Mouse (Mus musculus): ENCODE results near the gene Xpo5. TPM values are rescaled to one million over a fixed set of nuclear protein-coding genes. Genes with fewer than 3 reads are reported as not detected.

Gene Xpo5
- polyA plus RNA-seq, 1 experiment from 2014 or later = 43.4 TPM

DNA sequence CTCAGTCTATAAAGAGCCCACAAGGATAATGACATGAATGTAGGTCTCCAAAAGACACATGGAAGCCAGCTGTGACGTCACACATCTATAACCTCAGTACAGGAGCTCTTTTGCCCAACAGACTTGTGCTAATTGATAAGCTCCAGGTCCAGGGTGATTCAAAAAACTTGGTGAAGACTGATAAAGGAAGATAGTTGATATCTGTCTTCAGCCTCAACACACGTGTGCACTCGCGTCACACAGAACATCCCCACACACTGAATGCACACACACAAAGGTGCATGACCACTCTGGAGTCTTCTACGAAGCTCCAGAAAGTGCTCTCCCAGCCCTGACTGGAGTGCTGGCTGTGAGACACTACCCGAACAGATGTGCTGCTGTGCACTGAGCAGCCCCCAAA, 34.5 kb downstream of the Xpo5 start:
- Histone ChIP-seq H3K36me3 (replicated peaks; ENCODE audit: control insufficient read depth, insufficient read depth) (peaks cover 90% of the 10 kb centered on the region), H3K4me1 (replicated peaks; ENCODE audit: control insufficient read depth, insufficient read depth, low read length) (no peaks in the 10 kb centered on the region), H3K4me2 (replicated peaks) (no peak overlapping the region), H3K9me3 (ENCODE audit: control insufficient read depth, low read length) (no peaks in the 10 kb centered on the region), H3K9ac (no peak overlapping the region), H3K27ac (no peak overlapping the region), H3K27me3 (ENCODE audit: control insufficient read depth, insufficient read depth, low read length) (no peaks in the 10 kb centered on the region), H3K4me3 (replicated peaks; ENCODE audit: low read length) (no peak overlapping the region)
- DNase-seq (ENCODE audit: low spot score) (no peak), ATAC-seq (ENCODE audit: low FRiP score) (no peak)
- 94% methylated on average over 6 of the region's 6 CpGs for WGBS

DNA sequence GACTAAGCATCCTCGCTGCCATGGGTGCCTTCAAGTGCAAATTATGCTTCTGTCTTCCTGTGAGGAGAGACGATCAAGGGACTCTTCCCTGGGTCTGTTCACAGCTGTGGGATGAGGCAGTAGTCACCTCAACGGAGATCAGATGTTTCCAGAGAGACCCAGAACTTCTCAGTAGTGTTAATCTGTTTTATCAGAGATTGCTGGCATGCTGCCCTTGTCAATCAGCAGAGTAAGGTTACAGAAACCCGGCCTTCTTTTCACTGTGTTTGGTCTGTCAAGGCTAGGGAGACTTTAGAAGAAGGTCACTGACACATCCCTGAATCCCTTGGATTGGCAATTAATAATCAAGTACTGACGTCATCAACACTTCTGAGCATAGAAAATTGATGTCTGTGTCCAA, 34.9 kb downstream of the Xpo5 start:
- H3K4me1 ChIP-seq (replicated peaks; ENCODE audit: control insufficient read depth, insufficient read depth, low read length) = no peaks in the 10 kb centered on the region
- ATAC-seq (ENCODE audit: low FRiP score) (no peak), DNase-seq (ENCODE audit: low spot score) (no peak)

DNA sequence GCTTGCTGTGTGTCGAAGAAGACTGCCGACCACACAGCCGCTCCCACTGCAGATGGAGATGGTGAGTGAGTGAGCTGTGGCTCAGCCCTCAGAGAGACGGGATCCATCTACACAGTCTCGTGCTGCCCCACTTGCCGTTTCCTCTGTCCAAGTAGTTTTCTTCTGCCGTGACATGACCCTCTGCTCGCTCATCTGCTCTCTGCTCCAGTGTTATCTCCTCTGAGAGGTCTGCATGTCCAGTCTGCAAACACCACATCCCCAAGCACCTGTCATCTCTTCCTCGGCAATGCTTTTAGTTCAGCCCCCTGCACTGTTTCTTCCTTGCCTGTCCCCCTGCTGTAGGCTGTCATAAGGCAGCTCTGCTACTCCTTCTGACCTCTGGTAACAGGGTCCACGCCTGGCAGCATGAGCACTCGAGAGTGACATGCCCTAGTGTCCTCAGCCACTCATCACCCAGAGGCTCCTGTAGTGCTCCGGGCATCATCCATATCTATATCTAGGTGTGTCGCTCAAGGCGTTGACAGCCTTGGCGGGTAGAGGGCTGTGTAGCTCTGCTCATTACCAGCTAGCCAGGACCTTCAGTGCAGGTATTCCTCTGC, 37.0 kb downstream of the Xpo5 start:
- Histone ChIP-seq H3K27ac (no peak overlapping the region), H3K4me1 (replicated peaks; ENCODE audit: control insufficient read depth, insufficient read depth, low read length) (no peaks in the 10 kb centered on the region), H3K9ac (no peak overlapping the region), H3K36me3 (replicated peaks; ENCODE audit: control insufficient read depth, insufficient read depth) (peaks cover 90% of the 10 kb centered on the region), H3K27me3 (ENCODE audit: control insufficient read depth, insufficient read depth, low read length) (no peaks in the 10 kb centered on the region), H3K4me2 (replicated peaks) (no peak overlapping the region), H3K4me3 (replicated peaks; ENCODE audit: low read length) (no peak overlapping the region), H3K9me3 (ENCODE audit: control insufficient read depth, low read length) (no peaks in the 10 kb centered on the region)
- 95% methylated on average over 15 of the region's 15 CpGs for WGBS
- no peak for ATAC-seq (ENCODE audit: low FRiP score)
- DNase-seq (ENCODE audit: low spot score) = no peak

More for the DNA sequence above, 34.9 kb downstream of the Xpo5 start:
- H3K27ac ChIP-seq = no peak overlapping the region
- peaks cover 90% of the 10 kb centered on the region for H3K36me3 ChIP-seq (replicated peaks; ENCODE audit: control insufficient read depth, insufficient read depth)
- no peak overlapping the region for H3K4me3 ChIP-seq (replicated peaks; ENCODE audit: low read length)
- 86% methylated on average over 5 of the region's 5 CpGs for WGBS
- no peak overlapping the region for H3K4me2 ChIP-seq (replicated peaks)
- H3K27me3 ChIP-seq (ENCODE audit: control insufficient read depth, insufficient read depth, low read length) = no peaks in the 10 kb centered on the region
- no peak overlapping the region for H3K9ac ChIP-seq
- H3K9me3 ChIP-seq (ENCODE audit: control insufficient read depth, low read length) = no peaks in the 10 kb centered on the region

DNA sequence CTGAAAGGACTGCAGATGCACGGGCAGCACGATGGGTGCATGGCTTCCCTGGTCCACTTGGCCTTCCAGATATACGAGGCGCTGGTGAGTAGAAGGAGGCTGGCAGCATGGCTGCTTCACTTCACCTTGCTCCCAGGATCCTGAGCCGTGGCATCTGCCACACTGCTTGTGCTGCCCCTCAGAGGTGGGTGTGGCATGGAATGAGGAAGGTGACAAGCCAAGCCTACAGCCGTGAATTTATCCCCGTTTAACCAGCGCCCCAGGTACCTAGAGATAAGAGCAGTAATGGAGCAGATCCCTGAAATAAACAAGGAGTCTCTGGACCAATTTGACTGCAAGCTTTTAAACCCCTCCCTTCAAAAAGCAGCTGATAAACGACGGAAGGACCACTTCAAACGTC, 38.9 kb downstream of the Xpo5 start:
- Histone ChIP-seq H3K4me3 (replicated peaks; ENCODE audit: low read length) (no peak overlapping the region), H3K4me1 (replicated peaks; ENCODE audit: control insufficient read depth, insufficient read depth, low read length) (peaks cover 2% of the 10 kb centered on the region; the same call in 1 of the 2 replicates), H3K27me3 (ENCODE audit: control insufficient read depth, insufficient read depth, low read length) (no peaks in the 10 kb centered on the region), H3K9me3 (ENCODE audit: control insufficient read depth, low read length) (no peaks in the 10 kb centered on the region), H3K9ac (no peak overlapping the region), H3K4me2 (replicated peaks) (no peak overlapping the region), H3K36me3 (replicated peaks; ENCODE audit: control insufficient read depth, insufficient read depth) (peaks cover 98% of the 10 kb centered on the region), H3K27ac (no peak overlapping the region)
- no peak for ATAC-seq (ENCODE audit: low FRiP score)
- 83% methylated on average over 11 of the region's 11 CpGs for WGBS
- no peak for DNase-seq (ENCODE audit: low spot score)

DNA sequence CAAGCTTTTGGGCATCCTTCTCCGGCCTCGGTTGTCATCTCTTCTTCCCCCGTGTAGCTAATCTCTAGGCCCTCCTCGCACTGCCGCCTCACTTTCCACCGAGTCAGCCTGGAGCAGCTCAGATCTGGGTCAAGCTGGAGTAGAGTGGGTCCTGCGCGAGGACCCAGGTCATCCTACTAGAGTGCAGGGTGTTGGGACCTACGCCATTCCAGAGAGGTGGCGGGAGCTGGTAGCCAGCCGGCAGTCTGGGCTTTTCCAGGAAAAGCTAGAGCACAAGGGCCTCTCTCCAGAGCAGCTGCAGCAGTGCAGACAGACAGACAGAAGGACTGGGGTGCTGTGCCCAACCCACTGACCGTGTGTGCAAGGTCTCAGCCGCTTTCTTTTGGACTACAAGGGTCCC, 39.7 kb downstream of the Xpo5 start:
- Histone ChIP-seq H3K36me3 (replicated peaks; ENCODE audit: control insufficient read depth, insufficient read depth) (peaks cover 92% of the 10 kb centered on the region), H3K4me1 (replicated peaks; ENCODE audit: control insufficient read depth, insufficient read depth, low read length) (peaks cover 10% of the 10 kb centered on the region), H3K4me2 (replicated peaks) (no peak overlapping the region), H3K4me3 (replicated peaks; ENCODE audit: low read length) (no peak overlapping the region), H3K9me3 (ENCODE audit: control insufficient read depth, low read length) (no peaks in the 10 kb centered on the region), H3K9ac (no peak overlapping the region), H3K27me3 (ENCODE audit: control insufficient read depth, insufficient read depth, low read length) (no peaks in the 10 kb centered on the region), H3K27ac (no peak overlapping the region)
- whole genome bisulfite sequencing = 93% methylated on average over 13 of the region's 13 CpGs
- no peak for DNase-seq (ENCODE audit: low spot score)
- ATAC-seq (ENCODE audit: low FRiP score) = no peak

DNA sequence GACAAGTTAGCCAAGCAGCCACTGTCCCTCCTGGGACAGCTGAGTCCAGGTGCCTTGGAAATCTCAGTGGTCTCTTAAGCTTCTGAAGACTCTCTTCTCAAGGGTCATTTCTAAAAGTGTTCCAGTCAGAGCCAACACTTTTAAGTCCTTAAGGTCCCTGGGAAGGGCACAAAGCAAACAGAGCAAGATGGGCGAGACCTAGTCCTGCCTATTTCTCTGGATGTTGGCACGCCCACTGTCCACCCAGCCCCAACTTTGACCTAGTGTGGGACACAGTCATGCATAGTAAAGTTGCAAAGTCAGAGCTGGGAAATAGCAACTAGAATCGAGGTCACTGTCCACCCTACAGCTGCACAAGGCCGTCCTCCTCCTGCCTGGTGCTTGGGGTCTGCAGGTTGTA, 40.4 kb downstream of the Xpo5 start:
- Histone ChIP-seq H3K4me1 (replicated peaks; ENCODE audit: control insufficient read depth, insufficient read depth, low read length) (peaks cover 10% of the 10 kb centered on the region), H3K4me3 (replicated peaks; ENCODE audit: low read length) (no peak overlapping the region), H3K9me3 (ENCODE audit: control insufficient read depth, low read length) (no peaks in the 10 kb centered on the region), H3K9ac (no peak overlapping the region), H3K36me3 (replicated peaks; ENCODE audit: control insufficient read depth, insufficient read depth) (peaks cover 85% of the 10 kb centered on the region), H3K27me3 (ENCODE audit: control insufficient read depth, insufficient read depth, low read length) (no peaks in the 10 kb centered on the region), H3K27ac (no peak overlapping the region), H3K4me2 (replicated peaks) (no peak overlapping the region)
- DNase-seq (ENCODE audit: low spot score) (no peak), ATAC-seq (ENCODE audit: low FRiP score) (no peak)
- 91% methylated on average over 4 of the region's 4 CpGs for WGBS

DNA sequence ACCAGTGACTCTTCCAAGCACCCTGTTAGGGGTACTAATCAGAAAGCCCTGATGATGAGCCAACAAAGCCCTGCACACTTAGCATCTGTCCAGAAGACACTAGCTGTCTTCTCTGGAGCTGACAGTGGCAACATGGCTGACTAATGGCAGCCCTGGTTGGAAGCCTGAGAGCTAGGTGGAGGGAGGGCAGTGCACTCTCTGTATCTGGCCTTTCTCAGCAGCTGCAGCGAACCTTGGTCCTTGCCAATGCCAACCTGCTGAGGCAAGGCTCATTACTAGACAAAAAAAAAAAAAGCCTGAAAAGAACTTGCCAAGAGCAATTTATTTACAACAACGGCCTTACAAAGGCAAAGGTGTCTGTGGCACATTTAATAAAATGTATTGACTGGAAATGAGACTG, 41.0 kb downstream of the Xpo5 start:
- no peaks in the 10 kb centered on the region for H3K9me3 ChIP-seq (ENCODE audit: control insufficient read depth, low read length)
- peaks cover 78% of the 10 kb centered on the region for H3K36me3 ChIP-seq (replicated peaks; ENCODE audit: control insufficient read depth, insufficient read depth)
- H3K4me1 ChIP-seq (replicated peaks; ENCODE audit: control insufficient read depth, insufficient read depth, low read length) = peaks cover 11% of the 10 kb centered on the region
- no peak for ATAC-seq (ENCODE audit: low FRiP score)
- 79% methylated on average over 2 of the region's 2 CpGs for WGBS
- no peak overlapping the region for H3K9ac ChIP-seq
- no peak for DNase-seq (ENCODE audit: low spot score)
- H3K4me2 ChIP-seq (replicated peaks) = no peak overlapping the region
- H3K27me3 ChIP-seq (ENCODE audit: control insufficient read depth, insufficient read depth, low read length) = no peaks in the 10 kb centered on the region
- no peak overlapping the region for H3K27ac ChIP-seq
- no peak overlapping the region for H3K4me3 ChIP-seq (replicated peaks; ENCODE audit: low read length)

DNA sequence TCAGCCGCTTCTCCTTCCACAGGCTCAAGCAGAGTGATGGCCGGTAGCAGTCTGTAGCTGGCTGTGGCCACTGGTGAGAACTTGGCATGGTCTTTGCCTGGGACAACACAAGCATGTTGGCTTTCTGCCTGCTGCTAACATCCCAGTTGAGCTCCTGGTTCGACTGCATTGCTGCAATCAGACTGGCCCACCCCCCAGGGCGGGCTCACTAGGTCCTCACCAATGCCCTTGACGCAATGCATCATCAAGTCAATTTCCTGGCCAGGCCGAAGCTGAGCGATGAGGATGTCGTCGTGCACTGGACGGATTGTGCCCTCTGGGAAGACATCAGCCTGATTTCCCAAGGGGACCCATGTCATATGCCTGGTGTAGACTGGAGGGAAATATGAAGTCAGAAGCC, 42.0 kb downstream of the Xpo5 start:
- Histone ChIP-seq H3K27me3 (ENCODE audit: control insufficient read depth, insufficient read depth, low read length) (no peaks in the 10 kb centered on the region), H3K4me1 (replicated peaks; ENCODE audit: control insufficient read depth, insufficient read depth, low read length) (peaks cover 18% of the 10 kb centered on the region), H3K4me2 (replicated peaks) (no peak overlapping the region), H3K9me3 (ENCODE audit: control insufficient read depth, low read length) (no peaks in the 10 kb centered on the region), H3K4me3 (replicated peaks; ENCODE audit: low read length) (no peak overlapping the region), H3K27ac (no peak overlapping the region), H3K9ac (no peak overlapping the region), H3K36me3 (replicated peaks; ENCODE audit: control insufficient read depth, insufficient read depth) (peaks cover 74% of the 10 kb centered on the region)
- no peak for DNase-seq (ENCODE audit: low spot score)
- no peak for ATAC-seq (ENCODE audit: low FRiP score)
- WGBS = 74% methylated on average over 10 of the region's 10 CpGs

DNA sequence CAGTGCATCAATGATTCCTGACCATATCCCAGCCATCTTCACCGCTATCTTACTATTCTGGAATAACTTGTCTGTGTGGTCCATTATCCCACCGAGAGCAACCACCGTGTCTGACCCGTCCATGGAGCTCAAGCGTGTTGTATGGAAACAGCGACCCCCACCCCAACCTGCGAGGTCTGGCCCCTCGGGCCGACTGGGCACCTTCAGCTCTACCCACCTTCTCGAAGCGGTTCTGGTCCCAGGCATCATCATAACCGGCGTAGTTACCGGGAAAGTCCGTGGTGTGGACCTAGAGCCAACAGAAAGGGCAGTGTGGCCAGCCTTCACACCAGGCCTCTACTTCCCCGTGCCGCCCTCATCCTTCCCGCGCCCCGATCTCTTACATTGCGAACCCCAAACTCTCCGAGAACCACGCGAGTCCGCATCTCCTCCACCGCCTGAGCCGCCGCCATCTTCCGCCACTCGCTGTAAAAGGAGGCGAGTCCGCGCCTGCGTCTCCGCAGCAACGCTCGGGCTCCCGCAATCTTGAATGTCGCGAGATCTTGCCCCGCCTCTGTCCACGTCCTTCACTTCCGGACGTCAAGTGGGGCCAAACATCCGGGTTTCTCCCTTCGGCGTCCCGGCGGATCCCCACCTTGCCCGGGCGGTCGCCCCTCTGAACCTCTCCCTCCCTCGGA, 45.1 kb downstream of the Xpo5 start, which contains the start of the genes Polr1c and Yipf3:
Polr1c (minus strand) TSS at position 543 of the 677 bp plus-strand sequence.
Yipf3 (plus strand) TSS at position 569 of the 677 bp plus-strand sequence.
- DNase-seq (ENCODE audit: low spot score) (peak; percentile 98), ATAC-seq (ENCODE audit: low FRiP score) (peak; percentile 94)
- WGBS = under 1% methylated on average over 53 of the region's 53 CpGs
- Histone ChIP-seq H3K27me3 (ENCODE audit: control insufficient read depth, insufficient read depth, low read length) (no peaks in the 10 kb centered on the region), H3K9ac (peak within 1 kb of the TSS; percentile 96), H3K9me3 (ENCODE audit: control insufficient read depth, low read length) (no peaks in the 10 kb centered on the region), H3K36me3 (replicated peaks; ENCODE audit: control insufficient read depth, insufficient read depth) (peaks cover 73% of the 10 kb centered on the region), H3K4me3 (replicated peaks; ENCODE audit: low read length) (peak within 1 kb of the TSS; percentile 95), H3K4me2 (replicated peaks) (peak within 1 kb of the TSS; percentile 94), H3K4me1 (replicated peaks; ENCODE audit: control insufficient read depth, insufficient read depth, low read length) (peaks cover 18% of the 10 kb centered on the region), H3K27ac (peak within 1 kb of the TSS; percentile 82)
